Mouse (Mus musculus): ENCODE results near the gene Stk40. TPM values are rescaled to one million over a fixed set of nuclear protein-coding genes. Genes with fewer than 3 reads are reported as not detected.

The Stk40 gene
- polyA plus RNA-seq (2011; ENCODE audit: insufficient read depth, insufficient read length, low replicate concordance, missing spikeins): 7.5 and 14.0 TPM in 2 replicates

DNA sequence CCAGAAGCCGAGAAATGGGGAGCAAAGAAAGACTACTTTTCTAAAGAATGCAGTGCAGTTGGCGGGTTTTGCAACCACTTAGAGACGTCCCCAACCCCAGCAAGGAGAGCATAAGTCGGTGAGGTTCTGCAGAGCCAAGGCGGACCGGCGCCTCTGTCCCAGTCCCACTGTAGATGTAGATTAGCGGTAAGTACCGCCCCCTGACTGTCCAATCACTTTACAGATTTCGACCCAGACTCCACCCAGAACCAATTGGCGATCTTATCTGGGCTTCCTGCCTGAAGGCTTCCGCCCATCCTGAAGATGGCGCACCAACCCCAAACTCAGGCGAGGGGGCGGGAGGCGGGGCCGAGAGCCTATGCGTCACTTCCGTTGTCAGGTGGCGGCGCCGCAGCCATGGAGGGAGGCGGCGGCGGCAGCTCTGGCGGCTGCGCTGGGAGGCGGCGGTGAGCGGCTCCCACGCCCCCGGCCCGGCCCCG is at the start of gene Stk40:
TSS of gene Stk40 (plus strand) at position 368 of the 479 bp plus-strand sequence.
- Histone ChIP-seq H3K27ac (ENCODE audit: control insufficient read depth, insufficient read depth, low read depth, low read length, poor library complexity) (peak within 1 kb of the TSS; percentile 84), H3K4me3 (replicated peaks; ENCODE audit: control insufficient read depth, low read depth, low read length) (peak within 1 kb of the TSS; percentile 75), H3K4me1 (ENCODE audit: control insufficient read depth, insufficient read depth, low read length) (peaks cover 3% of the 10 kb centered on the region; the same call in 1 of the 2 replicates)
- WGBS: under 1% methylated on average over 34 of the region's 34 CpGs
- peak; percentile 61 for TF ChIP-seq CTCF (IDR thresholded peaks at IDR 0.05; ENCODE audit: control insufficient read depth, insufficient read depth, low read length)
- TF ChIP-seq POLR2A (IDR thresholded peaks at IDR 0.05; ENCODE audit: borderline replicate concordance, control insufficient read depth, low read depth, low read length): peak; percentile 77; the same call in 1 of the 2 replicates

DNA sequence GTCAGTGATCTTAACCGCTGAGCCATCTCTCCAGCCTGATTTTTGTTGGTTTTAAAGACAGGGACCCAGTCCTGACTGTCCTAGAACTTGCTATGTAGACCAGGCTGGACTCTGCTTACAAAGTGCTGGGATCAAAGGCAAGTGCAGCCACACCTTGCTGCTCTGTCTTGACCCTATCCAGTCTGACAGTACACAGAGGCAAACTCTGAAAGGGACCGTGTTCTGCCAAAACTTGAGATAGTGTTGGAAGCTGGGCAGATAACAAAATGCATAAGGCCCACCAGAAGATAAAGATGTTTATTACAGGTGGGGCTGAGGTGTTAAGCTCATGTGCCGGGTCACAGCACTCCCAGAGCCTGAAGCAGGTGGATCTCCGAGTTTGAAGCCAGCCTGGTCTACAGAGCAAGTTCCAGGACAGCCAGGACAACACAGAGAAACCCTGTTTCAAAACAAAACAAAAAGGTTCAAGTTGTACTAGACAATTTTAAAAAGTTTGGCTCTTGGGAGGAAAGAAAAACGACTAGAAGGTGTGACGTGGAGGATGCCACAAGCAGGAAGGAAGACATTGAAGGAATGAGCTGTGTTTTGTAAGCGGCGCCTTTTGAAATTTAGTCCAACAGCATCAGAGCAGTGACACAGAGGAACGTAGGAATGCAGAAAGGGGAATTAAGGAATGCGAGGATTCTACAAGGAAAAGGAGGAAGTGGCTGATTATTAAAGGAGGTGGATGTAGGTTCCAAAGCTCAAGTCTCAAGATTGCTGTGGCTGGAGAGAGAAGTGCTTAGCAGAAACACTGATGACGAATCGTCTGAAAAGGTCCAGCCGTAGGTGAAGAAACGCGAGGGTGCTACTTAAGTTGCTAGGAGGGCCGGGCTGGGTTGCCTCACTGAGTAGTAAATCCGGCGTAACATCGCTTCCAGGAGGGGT is 46.3 kb upstream of the Stk40 start:
- TF ChIP-seq POLR2A (IDR thresholded peaks at IDR 0.05; ENCODE audit: borderline replicate concordance, control insufficient read depth, low read depth, low read length) (no peak), CTCF (IDR thresholded peaks at IDR 0.05; ENCODE audit: control insufficient read depth, insufficient read depth, low read length) (no peak)
- H3K4me1 ChIP-seq (ENCODE audit: control insufficient read depth, insufficient read depth, low read length): no peaks in the 10 kb centered on the region; the same call in 1 of the 2 replicates
- peak overlapping the region; percentile 72 for H3K4me3 ChIP-seq (replicated peaks; ENCODE audit: control insufficient read depth, low read depth, low read length)
- peak overlapping the region; percentile 74 for H3K27ac ChIP-seq (ENCODE audit: control insufficient read depth, insufficient read depth, low read depth, low read length, poor library complexity)
- WGBS: 11% methylated on average over 19 of the region's 19 CpGs

DNA sequence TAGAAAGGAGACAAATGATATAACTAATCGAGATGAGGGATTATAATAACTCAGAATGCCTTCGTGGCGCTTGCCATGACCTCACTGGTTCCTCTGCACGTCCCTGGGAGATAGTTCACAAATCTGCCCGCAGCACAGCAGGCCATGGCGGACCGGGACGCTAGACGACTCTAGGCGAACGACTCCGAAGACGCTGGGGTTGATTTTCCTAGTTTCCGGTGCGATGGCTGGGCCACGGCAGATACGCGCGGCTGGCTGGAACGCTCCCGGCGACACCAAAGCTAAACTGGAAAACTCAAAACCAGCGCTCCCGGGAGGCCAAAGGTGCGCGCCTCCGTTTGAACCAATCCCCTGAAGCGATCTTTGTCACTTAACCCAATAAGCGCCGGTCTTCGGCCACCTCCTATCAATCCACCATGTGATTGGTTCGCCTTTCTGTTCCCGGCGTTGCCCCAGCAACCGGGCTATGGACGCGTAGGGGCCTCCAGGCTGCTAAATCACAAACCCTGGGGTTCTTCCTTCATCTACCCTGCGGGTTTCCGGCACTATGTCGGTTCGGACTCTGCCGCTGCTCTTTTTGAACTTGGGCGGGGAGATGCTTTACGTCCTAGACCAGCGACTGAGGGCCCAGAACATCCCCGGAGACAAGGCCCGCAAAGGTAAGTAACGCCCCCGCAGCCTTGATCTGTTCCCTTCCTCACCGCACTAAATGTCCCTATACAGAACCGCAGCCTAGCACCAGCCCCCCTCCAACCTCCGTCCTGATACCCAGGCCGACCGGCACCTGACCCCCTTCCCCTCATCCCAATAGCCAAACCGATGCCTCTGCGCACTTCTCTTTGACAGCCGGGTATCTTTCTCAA is 45.4 kb upstream of the Stk40 start, which contains the start of gene Oscp1:
TSS of gene Oscp1 (plus strand) at position 432 of the 863 bp plus-strand sequence.
- Histone ChIP-seq H3K4me1 (ENCODE audit: control insufficient read depth, insufficient read depth, low read length) (no peaks in the 10 kb centered on the region; the same call in 1 of the 2 replicates), H3K27ac (ENCODE audit: control insufficient read depth, insufficient read depth, low read depth, low read length, poor library complexity) (peak within 1 kb of the TSS; percentile 74), H3K4me3 (replicated peaks; ENCODE audit: control insufficient read depth, low read depth, low read length) (peak within 1 kb of the TSS; percentile 72)
- WGBS: 2% methylated on average over 57 of the region's 57 CpGs
- TF ChIP-seq CTCF (IDR thresholded peaks at IDR 0.05; ENCODE audit: control insufficient read depth, insufficient read depth, low read length) (no peak), POLR2A (IDR thresholded peaks at IDR 0.05; ENCODE audit: borderline replicate concordance, control insufficient read depth, low read depth, low read length) (peak; percentile 39; the same call in 1 of the 2 replicates)

- no peak overlapping the region for H3K27ac ChIP-seq (ENCODE audit: control insufficient read depth, insufficient read depth, low read depth, low read length, poor library complexity)
- WGBS: 51% methylated on average over 9 of the region's 9 CpGs
- H3K4me3 ChIP-seq (replicated peaks; ENCODE audit: control insufficient read depth, low read depth, low read length): peak overlapping the region; percentile 72
- no peaks in the 10 kb centered on the region; the same call in 1 of the 2 replicates for H3K4me1 ChIP-seq (ENCODE audit: control insufficient read depth, insufficient read depth, low read length)
- TF ChIP-seq POLR2A (IDR thresholded peaks at IDR 0.05; ENCODE audit: borderline replicate concordance, control insufficient read depth, low read depth, low read length) (no peak), CTCF (IDR thresholded peaks at IDR 0.05; ENCODE audit: control insufficient read depth, insufficient read depth, low read length) (no peak)
These were observed 44.8 kb upstream of the Stk40 start for GRCm38 (mm10) chr4:126058997-126059362.

- H3K4me3 ChIP-seq (replicated peaks; ENCODE audit: control insufficient read depth, low read depth, low read length): no peak overlapping the region
- no peak for TF ChIP-seq POLR2A (IDR thresholded peaks at IDR 0.05; ENCODE audit: borderline replicate concordance, control insufficient read depth, low read depth, low read length)
- H3K27ac ChIP-seq (ENCODE audit: control insufficient read depth, insufficient read depth, low read depth, low read length, poor library complexity): peak overlapping the region; percentile 61; the same call in 1 of the 2 replicates
- H3K4me1 ChIP-seq (ENCODE audit: control insufficient read depth, insufficient read depth, low read length): peaks cover 6% of the 10 kb centered on the region
- 21% methylated on average over 1 of the region's 1 CpGs for WGBS
These were observed 40.9 kb upstream of the Stk40 start for GRCm38 (mm10) chr4:126062856-126063255.

DNA sequence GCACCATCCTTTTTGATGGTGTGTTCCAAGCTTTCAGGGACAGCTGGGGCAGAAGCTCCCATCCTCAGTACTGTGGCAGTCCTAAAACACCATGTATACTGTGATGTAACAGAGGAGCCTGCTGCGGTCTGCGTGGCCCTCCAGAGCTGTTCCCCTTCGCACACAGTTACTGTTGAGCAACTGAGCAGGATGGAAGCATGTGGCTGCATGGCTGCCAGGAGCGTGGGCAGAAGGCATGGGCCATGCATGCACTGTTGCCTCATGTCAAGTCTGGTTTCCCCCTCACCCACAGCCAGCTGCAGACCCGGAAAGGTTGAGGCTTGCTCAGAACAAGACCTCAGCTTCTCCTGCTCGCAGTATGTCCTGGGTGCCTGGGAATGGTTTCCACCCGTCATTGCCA is 38.5 kb upstream of the Stk40 start:
- WGBS: 37% methylated on average over 7 of the region's 7 CpGs
- no peak overlapping the region for H3K4me3 ChIP-seq (replicated peaks; ENCODE audit: control insufficient read depth, low read depth, low read length)
- H3K4me1 ChIP-seq (ENCODE audit: control insufficient read depth, insufficient read depth, low read length): peaks cover 8% of the 10 kb centered on the region
- TF ChIP-seq POLR2A (IDR thresholded peaks at IDR 0.05; ENCODE audit: borderline replicate concordance, control insufficient read depth, low read depth, low read length): 0 out of 2 replicates have a peak, but pooled peaks have one; percentile 8
- TF ChIP-seq CTCF (IDR thresholded peaks at IDR 0.05; ENCODE audit: control insufficient read depth, insufficient read depth, low read length): no peak
- H3K27ac ChIP-seq (ENCODE audit: control insufficient read depth, insufficient read depth, low read depth, low read length, poor library complexity): peak overlapping the region; percentile 43

DNA sequence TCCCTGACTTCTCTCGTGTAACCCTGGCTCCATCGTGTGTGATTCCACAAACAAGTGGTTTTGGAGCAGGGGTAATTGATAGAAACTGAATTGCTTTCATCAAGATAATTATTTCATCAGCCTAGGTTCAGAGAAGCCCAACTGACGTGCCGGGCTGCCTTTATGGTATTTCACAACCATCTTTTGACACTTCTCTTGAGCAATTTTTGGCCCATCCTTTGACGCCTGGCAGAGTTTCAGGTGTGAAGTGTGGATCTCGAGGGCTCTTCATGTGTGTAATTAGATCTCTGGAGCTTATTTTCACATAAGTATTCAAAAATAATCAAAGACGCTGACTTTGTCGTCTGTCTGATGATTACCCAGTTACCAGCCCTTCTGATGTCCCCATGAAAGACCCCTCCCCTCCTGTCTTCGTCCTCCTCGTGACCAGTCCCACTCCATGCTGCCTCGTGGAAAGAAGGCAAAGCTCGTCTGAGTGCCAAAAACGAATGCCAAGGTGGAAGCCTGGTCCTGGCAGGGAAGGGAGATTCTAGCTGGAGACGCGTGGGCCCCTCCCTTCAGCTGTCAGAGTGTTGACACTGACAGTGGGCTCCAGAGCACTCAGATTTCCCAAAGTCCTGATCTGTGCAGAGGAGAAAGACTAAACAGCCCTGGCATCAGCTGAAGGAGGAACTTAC is 36.2 kb upstream of the Stk40 start:
- WGBS: 47% methylated on average over 15 of the region's 15 CpGs
- no peak for TF ChIP-seq CTCF (IDR thresholded peaks at IDR 0.05; ENCODE audit: control insufficient read depth, insufficient read depth, low read length)
- H3K27ac ChIP-seq (ENCODE audit: control insufficient read depth, insufficient read depth, low read depth, low read length, poor library complexity): peak overlapping the region; percentile 72
- H3K4me1 ChIP-seq (ENCODE audit: control insufficient read depth, insufficient read depth, low read length): peaks cover 8% of the 10 kb centered on the region
- H3K4me3 ChIP-seq (replicated peaks; ENCODE audit: control insufficient read depth, low read depth, low read length): no peak overlapping the region
